In the genomic region with DNA sequence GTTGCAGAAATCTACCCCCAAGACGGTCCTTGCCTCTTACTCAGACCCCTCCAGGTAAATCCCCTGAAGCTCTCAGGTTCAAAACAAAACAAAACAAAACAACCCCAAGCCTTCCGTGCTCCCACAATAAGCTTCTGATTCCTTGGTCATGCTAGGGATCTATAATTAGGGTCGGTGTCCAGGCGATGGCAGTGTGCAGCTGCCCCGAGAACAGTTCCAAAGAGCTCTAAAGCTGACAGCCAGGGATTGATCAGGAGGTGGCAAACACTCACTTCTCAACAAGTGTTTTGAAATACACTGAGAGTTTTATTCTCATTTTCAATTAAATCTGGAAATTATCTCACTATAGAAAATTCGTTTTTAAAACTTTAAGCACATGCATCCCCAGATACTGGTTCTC, we compare ENCODE assay signal across 15 mouse cellular contexts. TPM values are rescaled to one million over a fixed set of nuclear protein-coding genes. Genes with fewer than 3 reads are reported as not detected.
A peak's percentile ranks its signal among the peaks of the same experiment; 100 is the strongest.
DNase-seq lines count a peak whose midpoint lies in the region; ATAC-seq and TF ChIP-seq lines count a peak whose summit lies in the region.
"Had no signal": no experiment of that assay in that cellular context is flagged by ENCODE, and none has a peak within 500 bp of the region (broad histone marks: within the 10 kb centered on the region; RNA-seq: fewer than 3 reads in every experiment).

No protein-coding gene starts in this region.

- TF ChIP-seq CTCF in forebrain, postnatal 0 days (IDR thresholded peaks at IDR 0.05; ENCODE audit: low read depth), result 0 out of 2 replicates have a peak, but pooled peaks have one; percentile 20
- peak; percentile 74 for TF ChIP-seq CTCF in liver, adult 2 months (IDR thresholded peaks at IDR 0.05; ENCODE audit: low read depth, low read length)

- H3K4me1 ChIP-seq in forebrain, postnatal 0 days (ENCODE audit: insufficient read depth), result no peaks in the 10 kb centered on the region
- no peaks in the 10 kb centered on the region for H3K4me1 ChIP-seq in forebrain, embryonic 11.5 days (replicated peaks; ENCODE audit: control insufficient read depth, insufficient read depth, low read length)
- H3K4me1 ChIP-seq in liver, adult 2 months (ENCODE audit: control insufficient read depth, insufficient read depth, low read length), result peaks cover 5% of the 10 kb centered on the region; the same call in 1 of the 2 replicates
- no peaks in the 10 kb centered on the region for H3K4me1 ChIP-seq in liver, embryonic 12.5 days
- H3K4me1 ChIP-seq: heart, embryonic 13.5 days; limb, embryonic 12.5 days had no signal

- ATAC-seq in forebrain, postnatal 0 days, result no peak
- ATAC-seq in forebrain, embryonic 11.5 days (replicated peaks; ENCODE audit: low FRiP score), result no peak
- ATAC-seq in liver, embryonic 12.5 days, result no peak
- ATAC-seq: activated CD4-positive, CD25-positive, alpha-beta regulatory T cell, adult 4 months had no signal

- no peak for TF ChIP-seq POLR2A in liver, adult 2 months (IDR thresholded peaks at IDR 0.05; ENCODE audit: extremely low read depth, insufficient read depth, low read length)

- H3K36me3 ChIP-seq in forebrain, postnatal 0 days (ENCODE audit: insufficient read depth), result no peaks in the 10 kb centered on the region
- no peaks in the 10 kb centered on the region for H3K36me3 ChIP-seq in forebrain, embryonic 11.5 days (ENCODE audit: control insufficient read depth, insufficient read depth, low read length)
- H3K36me3 ChIP-seq in liver, adult 2 months (ENCODE audit: control insufficient read depth, insufficient read depth, low read length), result no peaks in the 10 kb centered on the region
- no peaks in the 10 kb centered on the region for H3K36me3 ChIP-seq in liver, embryonic 12.5 days
- H3K36me3 ChIP-seq: embryonic facial prominence, embryonic 13.5 days; heart, embryonic 13.5 days; limb, embryonic 12.5 days had no signal

- DNase-seq in forebrain, postnatal 0 days, result no peak
- no peak for DNase-seq in forebrain, embryonic 11.5 days (ENCODE audit: low spot score)
- peak; percentile 41 for DNase-seq in liver, adult 2 months (ENCODE audit: extremely low read depth, low read depth, low spot score)
- peak; percentile 22 for DNase-seq in Muller cell, postnatal 12 days (ENCODE audit: inconsistent ontology term)
- DNase-seq in kidney, postnatal 25 days, result peak; percentile 40 to 55
- DNase-seq in spleen, adult 12 weeks (ENCODE audit: low spot score), result no peak
- no peak for DNase-seq in heart, postnatal 25 days (ENCODE audit: low spot score)
- DNase-seq: cerebellum, adult 8-10 months; thymus, postnatal 4 days had no signal

- H3K4me3 ChIP-seq in forebrain, postnatal 0 days (ENCODE audit: low read depth, low read length), result no peak overlapping the region
- no peak overlapping the region for H3K4me3 ChIP-seq in forebrain, embryonic 11.5 days (ENCODE audit: low read depth, low read length)
- H3K4me3 ChIP-seq in liver, adult 2 months (ENCODE audit: insufficient read depth, low read depth, low read length), result no peak overlapping the region
- H3K4me3 ChIP-seq in liver, embryonic 12.5 days, result no peak overlapping the region
- H3K4me3 ChIP-seq: embryonic facial prominence, embryonic 13.5 days; heart, embryonic 13.5 days; limb, embryonic 12.5 days; megakaryocyte, embryonic 14.5 days had no signal

- no peak overlapping the region for H3K4me2 ChIP-seq in forebrain, postnatal 0 days (ENCODE audit: low read depth)
- H3K4me2 ChIP-seq in forebrain, embryonic 11.5 days (ENCODE audit: low read depth, low read length, severe bottlenecking), result no peak overlapping the region
- H3K4me2 ChIP-seq in liver, embryonic 12.5 days, result no peak overlapping the region
- H3K4me2 ChIP-seq: embryonic facial prominence, embryonic 13.5 days; heart, embryonic 13.5 days; limb, embryonic 12.5 days had no signal

- H3K79me2 ChIP-seq in liver, adult 2 months (ENCODE audit: control insufficient read depth, insufficient read depth, low read length), result no peaks in the 10 kb centered on the region

- H3K9me3 ChIP-seq in forebrain, postnatal 0 days (ENCODE audit: low read length), result no peaks in the 10 kb centered on the region
- H3K9me3 ChIP-seq in forebrain, embryonic 11.5 days (ENCODE audit: control insufficient read depth, low read length), result no peaks in the 10 kb centered on the region
- H3K9me3 ChIP-seq in liver, embryonic 12.5 days (replicated peaks), result no peaks in the 10 kb centered on the region
- H3K9me3 ChIP-seq: embryonic facial prominence, embryonic 13.5 days; heart, embryonic 13.5 days; limb, embryonic 12.5 days; megakaryocyte, embryonic 14.5 days had no signal

- no peaks in the 10 kb centered on the region for H3K27me3 ChIP-seq in forebrain, postnatal 0 days (ENCODE audit: insufficient read depth, low read length)
- no peaks in the 10 kb centered on the region for H3K27me3 ChIP-seq in forebrain, embryonic 11.5 days (ENCODE audit: control insufficient read depth, insufficient read depth, low read length)
- no peaks in the 10 kb centered on the region for H3K27me3 ChIP-seq in liver, adult 2 months (ENCODE audit: control insufficient read depth, insufficient read depth, low read length)
- H3K27me3 ChIP-seq in liver, embryonic 12.5 days (replicated peaks), result no peaks in the 10 kb centered on the region
- H3K27me3 ChIP-seq: limb, embryonic 12.5 days had no signal

- H3K9ac ChIP-seq in forebrain, postnatal 0 days, result no peak overlapping the region
- no peak overlapping the region for H3K9ac ChIP-seq in forebrain, embryonic 11.5 days (ENCODE audit: low read length)
- no peak overlapping the region for H3K9ac ChIP-seq in liver, adult 2 months (ENCODE audit: low read depth, low read length)
- no peak overlapping the region for H3K9ac ChIP-seq in liver, embryonic 12.5 days
- H3K9ac ChIP-seq: embryonic facial prominence, embryonic 13.5 days; heart, embryonic 13.5 days; limb, embryonic 12.5 days had no signal

- 24% methylated on average over 6 of the region's 6 CpGs for WGBS in forebrain, postnatal 0 days
- WGBS in forebrain, embryonic 11.5 days, result 42% methylated on average over 6 of the region's 6 CpGs
- 23% methylated on average over 6 of the region's 6 CpGs for WGBS in liver, adult 2 months
- WGBS in liver, embryonic 12.5 days (ENCODE audit: insufficient replicate concordance), result 33% methylated on average over 6 of the region's 6 CpGs

- no peak overlapping the region for H3K27ac ChIP-seq in forebrain, postnatal 0 days (ENCODE audit: low read depth, low read length)
- H3K27ac ChIP-seq in forebrain, embryonic 11.5 days (ENCODE audit: low read depth, low read length), result no peak overlapping the region
- no peak overlapping the region for H3K27ac ChIP-seq in liver, adult 2 months (replicated peaks; ENCODE audit: insufficient read depth, low read depth, low read length)
- H3K27ac ChIP-seq in liver, embryonic 12.5 days, result no peak overlapping the region
- H3K27ac ChIP-seq: embryonic facial prominence, embryonic 13.5 days; heart, embryonic 13.5 days; limb, embryonic 12.5 days had no signal

- intact Hi-C loops in heart, postnatal 25 days (cut with DNase I), result no loop called here

RNA-seq across cellular contexts. Expression of a gene that starts 17.8 kb away (rescaled TPM):
- total RNA-seq in forebrain, postnatal 0 days (2014; rRNA removed), result 0.14 TPM in 1 of 2 replicates, not detected in the other
- not detected in 2 replicates for polyA plus RNA-seq in forebrain, postnatal 0 days (2015; fragmentation: Nextera tagmentation; extraction: Ambion mirVana)
- not detected in 2 replicates for polyA plus RNA-seq in forebrain, embryonic 11.5 days (2014; fragmentation: Nextera tagmentation; extraction: Ambion mirVana)
- total RNA-seq in liver, adult 2 months (2014; rRNA removed), result not detected in 2 replicates
- not detected in 2 replicates for polyA plus RNA-seq in liver, adult 2 months (2012; rRNA removed)
- not detected in 2 replicates for polyA plus RNA-seq in liver, embryonic 12.5 days (2016; fragmentation: Nextera tagmentation; extraction: Ambion mirVana)
- not detected for total RNA-seq in heart, postnatal 25 days (2021)
- polyA plus RNA-seq: activated CD4-positive, CD25-positive, alpha-beta regulatory T cell, adult 4 months; embryonic facial prominence, embryonic 13.5 days; heart, embryonic 13.5 days; limb, embryonic 12.5 days had no signal

RNA-seq across cellular contexts. Expression of a gene that starts 43.9 kb away (rescaled TPM):
- total RNA-seq in forebrain, postnatal 0 days (2014; rRNA removed), result 2.6 and 20.2 TPM in 2 replicates
- polyA plus RNA-seq in forebrain, postnatal 0 days (2015; fragmentation: Nextera tagmentation; extraction: Ambion mirVana), result 0.33 and 0.50 TPM in 2 replicates
- not detected in 2 replicates for polyA plus RNA-seq in forebrain, embryonic 11.5 days (2014; fragmentation: Nextera tagmentation; extraction: Ambion mirVana)
- total RNA-seq in liver, adult 2 months (2014; rRNA removed), result not detected in 2 replicates
- not detected in 2 replicates for polyA plus RNA-seq in liver, adult 2 months (2012; rRNA removed)
- not detected in 2 replicates for polyA plus RNA-seq in liver, embryonic 12.5 days (2016; fragmentation: Nextera tagmentation; extraction: Ambion mirVana)
- not detected for total RNA-seq in heart, postnatal 25 days (2021)
- polyA plus RNA-seq: activated CD4-positive, CD25-positive, alpha-beta regulatory T cell, adult 4 months; limb, embryonic 12.5 days had no signal

Comparison
In these comparisons a context has a peak if more than half of its experiments do, and no peak if none do; other contexts are left out.
1. DNase-seq: peak in liver, adult 2 months (single experiment), Muller cell, postnatal 12 days (single experiment) and kidney, postnatal 25 days (2 of 2); none in forebrain, postnatal 0 days (single experiment), forebrain, embryonic 11.5 days (single experiment), spleen, adult 12 weeks (single experiment) and heart, postnatal 25 days (single experiment).